Mouse (Mus musculus): ENCODE results near the gene Tnfsf9. TPM values are rescaled to one million over a fixed set of nuclear protein-coding genes. Genes with fewer than 3 reads are reported as not detected.

Tnfsf9 gene
- polyA plus RNA-seq, 1 experiment = 3.3 TPM

DNA sequence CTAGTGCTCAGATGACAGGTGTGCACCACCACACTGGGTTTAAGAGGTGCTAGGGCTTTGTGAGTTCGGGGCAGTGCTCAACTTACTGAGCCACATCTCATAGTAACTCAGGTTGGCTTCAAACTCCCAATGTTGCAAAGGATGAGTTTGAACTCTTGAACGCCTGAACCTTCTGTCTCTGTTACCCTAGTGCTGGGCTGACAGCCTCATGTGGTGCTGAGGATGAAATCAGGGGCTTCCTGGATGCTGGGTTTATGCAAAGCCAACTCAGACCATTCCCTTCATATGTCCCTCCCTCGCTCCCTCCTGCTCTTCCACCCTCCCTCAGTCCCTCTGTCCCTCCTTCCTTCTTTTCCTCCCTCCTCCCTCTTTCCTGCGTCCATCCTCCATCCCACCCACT lies 43.2 kb downstream of the Tnfsf9 start:
- TF ChIP-seq GATA1 (IDR thresholded peaks at IDR 0.05; ENCODE audit: borderline replicate concordance, low read length) = no peak
- no peak for TF ChIP-seq FLI1 (IDR thresholded peaks at IDR 0.05; ENCODE audit: low read length)
- no peak overlapping the region for H3K4me3 ChIP-seq (replicated peaks)
- no peaks in the 10 kb centered on the region for H3K36me3 ChIP-seq (replicated peaks; ENCODE audit: low read length)
- peaks cover 74% of the 10 kb centered on the region for H3K27me3 ChIP-seq (replicated peaks)
- peaks cover 34% of the 10 kb centered on the region for H3K9me3 ChIP-seq
- peaks cover 22% of the 10 kb centered on the region for H3K4me1 ChIP-seq

DNA sequence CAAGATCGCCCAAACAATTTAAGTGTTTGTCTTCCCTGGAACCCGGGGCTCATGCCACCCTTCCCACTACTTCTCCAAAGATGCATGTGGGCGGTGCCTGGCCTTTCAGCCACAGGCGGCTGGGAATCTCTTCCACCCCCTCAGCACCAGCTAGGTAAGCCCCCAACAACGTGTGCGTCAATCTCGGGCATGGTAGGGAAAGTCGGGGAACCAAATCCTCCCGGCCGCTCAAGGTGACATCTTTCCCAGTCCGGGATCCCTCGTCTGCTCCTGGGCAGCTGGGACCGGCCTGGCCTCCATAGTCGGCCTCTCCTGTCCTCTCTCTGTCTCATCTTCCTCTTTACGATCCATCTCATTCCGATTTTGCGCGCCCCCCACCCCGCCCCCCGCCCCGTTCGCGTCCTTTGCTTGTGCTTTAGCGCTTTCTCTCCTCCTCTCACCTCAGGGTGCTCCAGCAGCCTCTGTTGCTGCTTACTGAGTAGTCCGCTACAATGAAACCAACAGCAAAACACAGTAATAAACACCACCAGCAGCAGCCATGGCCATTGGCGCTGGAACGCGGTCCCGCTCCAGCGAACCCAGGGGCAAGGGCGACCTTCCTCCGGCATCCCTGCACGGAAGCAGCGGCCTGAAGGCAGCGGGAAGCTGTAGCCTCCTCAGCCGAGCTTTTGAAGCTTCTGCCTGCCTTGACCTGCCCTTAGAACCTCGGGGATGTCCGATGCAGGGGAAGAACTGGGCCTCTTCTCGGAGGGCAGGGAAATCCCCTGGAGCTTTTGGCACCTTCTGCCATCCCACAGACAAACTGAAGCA lies 44.1 kb downstream of the Tnfsf9 start, which contains the start of gene Cd70:
TSS of gene Cd70 (minus strand) at position 784 of the 810 bp plus-strand sequence.
- peaks cover 70% of the 10 kb centered on the region for H3K27me3 ChIP-seq (replicated peaks)
- H3K4me3 ChIP-seq (replicated peaks) = peak within 1 kb of the TSS; percentile 87
- peaks cover 28% of the 10 kb centered on the region for H3K4me1 ChIP-seq
- H3K36me3 ChIP-seq (replicated peaks; ENCODE audit: low read length) = no peaks in the 10 kb centered on the region
- H3K9me3 ChIP-seq = peaks cover 34% of the 10 kb centered on the region
- TF ChIP-seq FLI1 (IDR thresholded peaks at IDR 0.05; ENCODE audit: low read length) = no peak
- TF ChIP-seq GATA1 (IDR thresholded peaks at IDR 0.05; ENCODE audit: borderline replicate concordance, low read length) = no peak

DNA sequence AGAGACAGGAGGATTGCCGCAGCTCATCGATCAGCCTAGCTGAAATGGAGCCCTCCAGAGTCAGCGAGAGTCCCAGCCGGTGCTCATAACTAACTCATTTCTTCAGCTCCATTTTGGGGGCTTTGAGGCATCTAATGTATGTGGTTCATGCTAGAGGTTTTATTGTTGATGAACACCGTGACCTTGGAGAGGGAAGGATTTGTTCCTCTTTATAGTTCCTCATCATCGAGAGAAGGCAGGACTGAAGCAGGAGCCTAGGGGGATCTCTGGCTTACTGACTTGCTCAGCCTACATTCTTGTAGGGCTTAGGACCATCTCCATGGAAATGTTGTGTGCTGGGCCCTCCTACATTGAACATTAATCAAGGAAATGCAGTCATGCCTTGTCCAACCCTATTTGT lies 47.9 kb downstream of the Tnfsf9 start:
- peaks cover 34% of the 10 kb centered on the region for H3K9me3 ChIP-seq
- TF ChIP-seq GATA1 (IDR thresholded peaks at IDR 0.05; ENCODE audit: borderline replicate concordance, low read length) (no peak), FLI1 (IDR thresholded peaks at IDR 0.05; ENCODE audit: low read length) (no peak)
- H3K4me1 ChIP-seq = peaks cover 28% of the 10 kb centered on the region
- H3K27me3 ChIP-seq (replicated peaks) = peaks cover 53% of the 10 kb centered on the region
- no peak overlapping the region for H3K4me3 ChIP-seq (replicated peaks)
- H3K36me3 ChIP-seq (replicated peaks; ENCODE audit: low read length) = no peaks in the 10 kb centered on the region

DNA sequence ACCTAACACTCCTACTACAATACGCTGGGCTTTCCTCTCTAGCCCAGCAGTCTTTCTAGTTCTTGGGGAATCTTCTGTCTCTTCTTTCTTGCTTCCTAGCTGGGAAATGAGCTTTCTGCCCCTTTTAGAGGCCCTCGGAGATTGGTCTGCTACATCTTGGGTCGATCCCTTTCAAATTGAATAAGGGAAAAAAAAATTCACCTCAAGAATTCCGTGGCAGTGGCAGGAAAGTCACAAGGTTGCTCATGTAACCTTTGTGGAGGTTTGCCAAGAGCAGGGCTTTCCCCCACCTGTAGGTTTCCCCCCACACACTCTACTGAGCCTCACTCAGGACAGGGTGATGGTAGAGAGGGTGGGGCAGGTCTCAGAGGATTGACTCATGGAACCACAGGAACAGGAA lies 48.7 kb downstream of the Tnfsf9 start:
- TF ChIP-seq GATA1 (IDR thresholded peaks at IDR 0.05; ENCODE audit: borderline replicate concordance, low read length) (no peak), FLI1 (IDR thresholded peaks at IDR 0.05; ENCODE audit: low read length) (no peak)
- no peaks in the 10 kb centered on the region for H3K36me3 ChIP-seq (replicated peaks; ENCODE audit: low read length)
- peaks cover 28% of the 10 kb centered on the region for H3K4me1 ChIP-seq
- H3K4me3 ChIP-seq (replicated peaks) = no peak overlapping the region
- peaks cover 34% of the 10 kb centered on the region for H3K9me3 ChIP-seq
- H3K27me3 ChIP-seq (replicated peaks) = peaks cover 47% of the 10 kb centered on the region

Other genes starting within 250 kb of the Tnfsf9 start
- not detected in 2 replicates for gene Acsbg2, start 230.9 kb upstream of the Tnfsf9 start, polyA plus RNA-seq (2012; ENCODE audit: insufficient read depth, low replicate concordance)
- gene 1700061G19Rik, start 229.8 kb upstream of the Tnfsf9 start, polyA plus RNA-seq (2012; ENCODE audit: insufficient read depth, low replicate concordance) = 0.36 TPM in 1 of 2 replicates, not detected in the other
- 43.2 and 95.7 TPM in 2 replicates for gene Mllt1, start 169.9 kb upstream of the Tnfsf9 start, polyA plus RNA-seq (2012; ENCODE audit: insufficient read depth, low replicate concordance)
- not detected in 2 replicates for gene Acer1, start 123.2 kb upstream of the Tnfsf9 start, polyA plus RNA-seq (2012; ENCODE audit: insufficient read depth, low replicate concordance)
- gene Clpp, start 115.0 kb upstream of the Tnfsf9 start, polyA plus RNA-seq (2012; ENCODE audit: insufficient read depth, low replicate concordance) = 177 and 234 TPM in 2 replicates
- gene Alkbh7, start 108.0 kb upstream of the Tnfsf9 start, polyA plus RNA-seq (2012; ENCODE audit: insufficient read depth, low replicate concordance) = 20.4 and 32.6 TPM in 2 replicates
- gene Pspn, start 105.3 kb upstream of the Tnfsf9 start, polyA plus RNA-seq (2012; ENCODE audit: insufficient read depth, low replicate concordance) = 0.63 TPM in 1 of 2 replicates, not detected in the other
- 61.0 and 154 TPM in 2 replicates for gene Gtf2f1, start 94.0 kb upstream of the Tnfsf9 start, polyA plus RNA-seq (2012; ENCODE audit: insufficient read depth, low replicate concordance)
- gene Gm17949, start 93.9 kb upstream of the Tnfsf9 start, polyA plus RNA-seq (2012; ENCODE audit: insufficient read depth, low replicate concordance) = 0.08 TPM in 1 of 2 replicates, not detected in the other
- gene Khsrp, start 73.8 kb upstream of the Tnfsf9 start, polyA plus RNA-seq (2012; ENCODE audit: insufficient read depth, low replicate concordance) = 202 and 511 TPM in 2 replicates
- gene Slc25a41, start 63.7 kb upstream of the Tnfsf9 start, polyA plus RNA-seq (2012; ENCODE audit: insufficient read depth, low replicate concordance) = not detected in 2 replicates
- 0.11 TPM in 1 of 2 replicates, not detected in the other for gene Crb3, start 46.2 kb upstream of the Tnfsf9 start, polyA plus RNA-seq (2012; ENCODE audit: insufficient read depth, low replicate concordance)
- 0.49 and 6.1 TPM in 2 replicates for gene Slc25a23, start 45.5 kb upstream of the Tnfsf9 start, polyA plus RNA-seq (2012; ENCODE audit: insufficient read depth, low replicate concordance)
- 15.6 and 31.6 TPM in 2 replicates for gene Dennd1c, start 26.8 kb upstream of the Tnfsf9 start, polyA plus RNA-seq (2012; ENCODE audit: insufficient read depth, low replicate concordance)
- gene Tubb4a, start 17.5 kb upstream of the Tnfsf9 start, polyA plus RNA-seq (2012; ENCODE audit: insufficient read depth, low replicate concordance) = 1.4 and 1.5 TPM in 2 replicates
- not detected in 2 replicates for gene Cd70, start 44.5 kb downstream of the Tnfsf9 start, polyA plus RNA-seq (2012; ENCODE audit: insufficient read depth, low replicate concordance)
- gene Tnfsf14, start 88.9 kb downstream of the Tnfsf9 start, polyA plus RNA-seq (2012; ENCODE audit: insufficient read depth, low replicate concordance) = 49.5 and 144 TPM in 2 replicates
- 0.52 and 16.6 TPM in 2 replicates for gene C3, start 122.8 kb downstream of the Tnfsf9 start, polyA plus RNA-seq (2012; ENCODE audit: insufficient read depth, low replicate concordance)
- gene Gpr108, start 143.1 kb downstream of the Tnfsf9 start, polyA plus RNA-seq (2012; ENCODE audit: insufficient read depth, low replicate concordance) = 30.6 and 33.1 TPM in 2 replicates
- gene Trip10, start 144.1 kb downstream of the Tnfsf9 start, polyA plus RNA-seq (2012; ENCODE audit: insufficient read depth, low replicate concordance) = 25.4 and 45.7 TPM in 2 replicates
- 34.6 and 164 TPM in 2 replicates for gene Vav1, start 173.8 kb downstream of the Tnfsf9 start, polyA plus RNA-seq (2012; ENCODE audit: insufficient read depth, low replicate concordance)

Data from megakaryocyte, embryonic 14.5 days (primary cell).